Mouse (Mus musculus) left cerebral cortex, postnatal 10 days (tissue): ENCODE measurements around the gene Nans. TPM values are rescaled to one million over a fixed set of nuclear protein-coding genes. Genes with fewer than 3 reads are reported as not detected.
A peak's percentile ranks its signal among the peaks of the same experiment; 100 is the strongest.

ENCODE experiments used
- DNase-seq, 2 experiments: peaks; one replicate each; pipeline ENCODE4 v3.0.0; 2021 to 2022; ENCODE audit warnings: low spot score in 2 of 2, mixed read lengths in 1 of 2; ENCODE audit errors: extremely low spot score in 1 of 2
- intact Hi-C: fragments of 180-260 bp; cut with DNase I; formaldehyde crosslinking; loops from one replicate; pipeline ENCODE4 v1.15.1; 2025
- total RNA-seq, 2 experiments: library from RNA; stranded (reverse); gene quantifications; 2 replicates each; pipeline ENCODE4 v1.2.3; 2021

Nans gene
- 10 to 100 TPM; 30.7 to 35.0 TPM for total RNA-seq

DNA sequence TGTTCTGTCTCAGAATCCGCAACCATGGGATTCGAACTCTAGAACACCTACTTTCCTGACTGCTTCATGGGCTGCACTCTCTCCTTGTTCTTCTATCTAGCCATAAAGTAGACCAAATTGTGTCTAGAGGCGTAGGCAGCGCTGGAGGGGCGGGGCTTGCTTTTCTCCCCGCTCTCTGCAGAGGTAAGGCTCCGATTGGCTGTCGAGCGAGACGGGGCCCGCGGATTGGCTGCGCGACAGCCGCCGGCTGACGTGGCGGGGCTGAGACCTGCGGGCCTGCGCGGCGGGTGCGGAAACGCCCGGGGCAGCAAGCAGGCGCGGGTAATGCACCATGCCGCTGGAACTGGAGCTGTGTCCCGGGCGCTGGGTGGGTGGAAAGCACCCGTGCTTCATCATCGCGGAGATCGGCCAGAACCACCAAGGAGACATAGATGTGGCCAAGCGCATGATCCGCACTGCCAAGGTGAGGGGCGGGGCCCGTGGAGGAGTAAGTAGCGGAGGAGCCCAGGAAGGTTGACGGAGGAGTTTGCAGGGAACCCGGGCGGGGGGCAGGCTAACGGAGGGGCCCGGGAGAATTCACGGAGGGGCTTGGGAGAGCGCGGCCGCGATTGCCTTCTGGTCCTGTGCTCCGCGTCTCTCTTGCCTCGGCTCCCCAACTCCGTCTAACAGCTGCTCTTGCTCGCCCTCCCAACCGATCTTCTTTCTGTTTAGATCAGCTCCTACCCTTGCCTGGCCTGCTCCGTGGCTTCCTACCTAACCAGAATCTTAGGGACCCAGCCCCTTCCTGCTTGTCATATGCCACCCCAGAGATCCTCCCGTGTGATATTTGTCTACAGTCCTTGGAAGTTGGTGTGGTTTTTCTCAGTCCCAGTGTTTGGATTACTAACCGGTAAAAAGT lies at the start of gene Nans:
Gene Nans (plus strand): TSS at position 221 of the 898 bp plus-strand sequence.
- intact Hi-C loops = no loop called here
- peak; percentile 92 to 97 for DNase-seq

DNA sequence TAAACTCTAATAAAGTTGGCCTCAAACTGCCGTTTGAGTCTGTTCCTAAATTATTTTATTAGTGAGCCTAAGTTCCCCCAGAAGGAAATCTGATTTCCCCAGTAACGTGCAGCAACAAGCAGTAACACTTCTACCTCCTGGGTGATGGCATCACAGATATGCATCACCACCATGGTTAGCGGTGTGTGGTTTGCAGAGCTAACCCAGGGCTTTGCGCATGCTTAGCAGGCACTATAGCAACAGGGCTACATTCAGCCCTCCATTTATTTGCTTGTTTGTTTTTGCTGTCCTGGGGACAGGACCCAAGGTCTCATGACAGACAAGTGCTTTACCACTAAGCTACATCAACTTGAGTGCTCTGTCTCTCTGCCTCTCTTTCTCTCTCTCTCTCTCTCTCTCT lies 46.5 kb upstream of the Nans start:
- DNase-seq = no peak
- intact Hi-C loops = no loop called here

DNA sequence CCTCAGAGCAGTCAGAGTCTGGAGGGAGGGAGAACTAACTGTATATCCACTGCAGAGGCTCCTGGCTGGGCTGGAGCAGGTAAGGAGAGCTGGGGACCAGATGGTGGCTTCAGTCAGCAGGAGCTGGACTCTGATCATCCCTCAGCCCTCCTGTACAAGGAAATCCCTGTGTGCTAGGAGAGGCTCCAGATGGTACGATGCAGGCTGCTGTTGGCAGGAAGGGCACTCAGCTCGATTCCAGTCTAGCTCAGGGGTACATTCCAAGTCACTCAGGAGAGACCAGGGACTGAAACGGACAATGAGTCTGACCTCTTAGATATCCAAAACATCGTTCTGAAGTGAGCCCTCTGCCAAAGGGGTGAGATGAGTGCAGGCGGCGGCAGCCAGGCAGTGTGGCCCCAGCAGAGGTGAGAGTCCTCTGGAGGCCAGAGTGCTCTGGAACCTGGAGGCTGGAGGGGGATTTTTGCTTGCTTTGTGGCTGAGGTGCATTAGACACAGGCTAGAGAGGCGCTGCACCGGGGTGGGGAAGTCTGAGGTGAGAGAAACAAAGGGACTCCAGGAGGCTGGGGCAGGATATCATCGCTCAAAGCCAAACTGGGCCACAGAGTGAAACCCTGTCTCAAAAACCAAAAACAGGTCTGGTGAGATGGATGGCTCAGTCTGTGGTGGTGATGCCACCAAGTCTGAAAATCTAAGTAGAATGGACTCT lies 43.7 kb upstream of the Nans start:
- no peak for DNase-seq
- intact Hi-C loops = no loop called here

DNA sequence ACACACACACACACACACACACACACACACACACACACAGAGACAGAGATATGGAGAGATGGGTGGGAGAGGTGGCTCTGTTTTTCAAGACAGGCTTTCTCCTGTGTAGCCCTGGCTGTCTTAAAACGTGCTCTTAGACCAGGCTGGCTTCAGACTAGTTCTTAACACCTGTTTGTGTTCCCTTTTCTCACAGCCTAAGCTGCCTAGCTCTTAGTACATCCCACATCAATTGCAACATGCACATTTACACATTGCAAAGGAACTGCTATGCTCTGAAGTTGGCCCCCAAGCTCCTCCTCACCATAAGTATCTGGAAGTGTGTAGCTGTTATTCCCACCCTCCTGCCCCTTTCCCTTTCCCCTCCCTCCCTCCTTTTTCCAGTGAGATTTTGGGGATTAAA lies 41.6 kb upstream of the Nans start:
- intact Hi-C loops = no loop called here
- no peak for DNase-seq

DNA sequence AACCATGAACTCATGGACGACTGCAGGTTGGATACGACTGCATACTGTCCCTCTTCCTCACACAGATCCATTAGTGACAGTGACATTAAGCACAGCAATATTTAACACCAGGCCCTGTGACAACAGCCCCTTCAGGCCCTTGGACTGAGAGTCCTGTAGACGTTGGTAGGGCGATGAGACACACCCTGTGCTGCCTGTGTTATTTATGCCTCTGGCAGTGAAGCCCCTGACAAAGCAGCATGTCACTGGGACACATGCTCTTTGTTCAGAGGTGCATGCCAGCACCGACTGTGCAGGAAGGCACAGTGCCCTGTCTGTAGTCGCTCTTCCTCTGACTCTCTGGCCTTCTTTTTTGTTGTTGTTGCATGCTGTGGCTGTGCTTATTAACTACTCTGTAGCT lies 40.2 kb upstream of the Nans start:
- intact Hi-C loops = no loop called here
- no peak for DNase-seq

DNA sequence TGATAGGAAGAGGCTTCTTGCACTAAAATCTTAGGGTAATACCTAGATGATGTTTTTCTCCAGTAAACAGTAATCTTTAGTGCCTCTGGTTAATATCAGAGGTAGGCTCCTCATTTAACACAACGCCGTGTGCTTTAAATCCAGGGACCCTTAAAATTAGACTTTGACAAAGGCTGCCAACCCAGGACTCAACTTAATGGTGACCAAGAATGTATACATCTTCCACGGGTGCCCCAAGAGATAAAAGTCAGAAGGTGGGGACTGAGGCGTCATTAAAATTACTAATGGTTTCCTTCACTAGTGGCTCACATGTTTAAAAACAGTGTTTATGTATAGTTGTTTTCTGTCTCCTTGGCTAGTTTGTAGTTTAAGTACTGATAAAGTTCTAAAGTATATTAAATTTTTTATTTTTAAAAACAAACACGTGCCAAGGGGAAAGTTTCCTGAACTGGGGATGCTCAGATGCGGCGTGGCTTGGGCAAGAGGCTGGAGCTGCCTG lies 39.0 kb upstream of the Nans start:
- intact Hi-C loops = loop anchor here (5.0 kb wide), 1 partner anchor 58 kb away; no protein-coding TSS in a partner anchor
- DNase-seq = no peak

DNA sequence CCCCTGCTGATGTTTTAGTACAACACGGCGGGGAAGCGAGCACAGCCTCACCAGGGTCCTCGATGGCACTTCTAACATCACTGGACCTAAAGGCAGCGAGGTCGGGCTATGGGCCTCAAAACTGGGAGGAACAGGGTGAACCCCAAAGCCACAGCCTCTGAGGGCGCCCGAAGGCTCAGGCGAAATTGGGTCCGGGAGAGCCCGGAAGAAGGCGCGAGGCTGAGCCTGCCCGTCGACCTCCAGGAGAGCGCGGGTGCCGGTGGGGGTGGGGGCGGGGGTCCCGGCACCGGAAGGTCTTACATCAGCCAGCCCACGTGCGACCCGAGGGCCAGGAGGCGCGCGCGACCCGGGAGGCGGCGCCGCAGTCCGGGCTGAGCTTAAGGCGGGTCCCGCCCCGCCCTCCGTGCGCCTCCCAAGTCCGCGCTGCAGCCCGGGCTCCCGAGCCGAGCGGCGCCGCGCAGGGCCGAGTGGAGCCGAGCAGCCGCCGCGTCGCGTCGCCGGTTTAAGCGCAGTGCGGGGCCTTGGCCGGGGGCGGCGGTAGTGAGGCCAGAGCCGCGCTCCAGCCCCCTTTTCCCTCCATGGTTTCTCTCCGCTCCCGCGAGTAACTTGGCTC lies 38.4 kb upstream of the Nans start, which contains the start of gene Anp32b:
Gene Anp32b (plus strand): TSS at position 384 of the 613 bp plus-strand sequence.
- DNase-seq = peak; percentile 88 to 94
- intact Hi-C loops = loop anchor here (5.0 kb wide), 1 partner anchor 58 kb away; no protein-coding TSS in a partner anchor

DNA sequence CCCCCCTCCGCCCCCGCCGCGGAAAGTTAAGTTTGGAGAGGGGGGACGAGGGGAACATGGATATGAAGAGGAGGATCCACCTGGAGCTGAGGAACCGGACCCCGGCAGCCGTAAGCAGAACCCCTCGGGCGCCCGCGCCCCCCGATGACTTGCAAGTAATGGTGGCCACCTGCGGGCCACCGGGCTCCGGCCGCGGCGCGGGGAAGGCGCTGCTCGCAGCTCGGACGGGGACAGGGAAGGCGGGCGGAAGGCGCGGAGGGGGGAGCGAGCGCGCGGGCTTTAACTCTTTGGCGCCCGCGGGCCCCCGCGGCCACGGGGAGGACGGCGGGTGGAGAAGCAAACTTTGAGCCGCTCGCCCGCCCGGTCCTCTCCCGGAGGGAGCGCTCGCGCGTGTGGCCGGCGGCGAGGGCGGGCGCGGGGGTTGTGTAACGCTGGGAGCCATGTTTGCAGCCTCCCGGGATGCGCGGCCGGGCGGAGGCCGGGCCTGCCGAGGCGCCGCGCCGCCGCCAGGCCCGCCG lies 37.7 kb upstream of the Nans start:
- intact Hi-C loops = loop anchor here (5.0 kb wide), 1 partner anchor 59 kb away; no protein-coding TSS in a partner anchor

DNA sequence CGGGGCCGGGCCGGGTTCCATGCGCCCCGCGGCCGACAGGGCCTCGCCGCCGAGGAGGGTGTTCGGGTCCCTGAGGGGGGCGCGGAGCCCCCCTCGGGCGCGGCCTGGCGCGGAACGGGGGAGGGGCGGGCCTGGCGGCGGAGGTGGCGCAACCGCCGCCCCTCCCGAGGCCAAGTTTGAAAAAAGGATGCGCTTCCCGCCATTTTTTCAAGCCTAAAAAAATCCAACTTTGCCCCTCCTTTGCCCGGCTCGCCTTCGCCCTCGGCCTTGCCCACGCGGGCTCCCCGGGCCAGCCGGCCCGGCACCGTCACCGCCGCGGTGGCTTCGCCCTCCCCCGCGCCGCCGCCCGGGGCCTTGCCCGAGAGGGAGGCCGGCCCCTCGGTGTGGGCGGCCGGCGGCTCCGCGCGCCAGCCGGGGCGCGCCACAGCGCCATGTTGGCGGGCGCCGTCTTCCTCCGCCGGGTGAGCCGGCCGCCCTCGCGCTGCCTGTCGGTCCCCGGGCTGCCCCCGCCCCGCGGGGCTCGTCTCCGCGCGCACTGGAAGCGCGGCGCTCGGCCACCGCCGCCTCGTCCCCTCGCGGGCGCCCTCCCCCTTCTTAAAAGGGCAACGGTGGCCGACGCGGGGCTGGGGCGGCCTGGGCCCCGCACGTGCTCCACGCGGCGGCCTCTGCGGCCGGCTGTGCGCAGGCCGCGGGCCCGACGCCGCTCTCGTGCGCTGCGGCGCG lies 37.1 kb upstream of the Nans start:
- intact Hi-C loops = loop anchor here (5.0 kb wide), 1 partner anchor 60 kb away; no protein-coding TSS in a partner anchor
- DNase-seq = peak; percentile 43 to 91

More for the DNA sequence above, 37.7 kb upstream of the Nans start:
- peak; percentile 59 to 83 for DNase-seq

DNA sequence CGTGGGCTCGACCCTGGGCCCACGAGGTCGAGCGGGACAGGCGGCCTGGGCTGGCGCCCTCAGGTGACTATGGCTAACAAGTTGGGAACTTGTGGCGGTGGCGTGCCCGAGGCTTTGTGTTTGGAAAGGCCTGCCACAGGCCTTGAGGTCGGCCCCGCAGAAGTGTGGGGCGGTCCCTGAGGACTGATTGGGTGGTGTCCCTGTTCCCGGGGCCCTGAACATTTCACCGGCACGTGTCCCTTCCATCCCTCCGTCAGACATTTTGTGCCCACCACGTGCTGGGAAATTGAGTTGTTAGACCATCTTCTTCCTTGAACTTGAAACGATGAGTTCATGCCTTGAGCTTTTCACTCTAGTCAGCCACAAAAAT lies 36.6 kb upstream of the Nans start:
- peak; percentile 20 to 76 for DNase-seq
- intact Hi-C loops = loop anchor here (5.0 kb wide), 1 partner anchor 60 kb away; no protein-coding TSS in a partner anchor

DNA sequence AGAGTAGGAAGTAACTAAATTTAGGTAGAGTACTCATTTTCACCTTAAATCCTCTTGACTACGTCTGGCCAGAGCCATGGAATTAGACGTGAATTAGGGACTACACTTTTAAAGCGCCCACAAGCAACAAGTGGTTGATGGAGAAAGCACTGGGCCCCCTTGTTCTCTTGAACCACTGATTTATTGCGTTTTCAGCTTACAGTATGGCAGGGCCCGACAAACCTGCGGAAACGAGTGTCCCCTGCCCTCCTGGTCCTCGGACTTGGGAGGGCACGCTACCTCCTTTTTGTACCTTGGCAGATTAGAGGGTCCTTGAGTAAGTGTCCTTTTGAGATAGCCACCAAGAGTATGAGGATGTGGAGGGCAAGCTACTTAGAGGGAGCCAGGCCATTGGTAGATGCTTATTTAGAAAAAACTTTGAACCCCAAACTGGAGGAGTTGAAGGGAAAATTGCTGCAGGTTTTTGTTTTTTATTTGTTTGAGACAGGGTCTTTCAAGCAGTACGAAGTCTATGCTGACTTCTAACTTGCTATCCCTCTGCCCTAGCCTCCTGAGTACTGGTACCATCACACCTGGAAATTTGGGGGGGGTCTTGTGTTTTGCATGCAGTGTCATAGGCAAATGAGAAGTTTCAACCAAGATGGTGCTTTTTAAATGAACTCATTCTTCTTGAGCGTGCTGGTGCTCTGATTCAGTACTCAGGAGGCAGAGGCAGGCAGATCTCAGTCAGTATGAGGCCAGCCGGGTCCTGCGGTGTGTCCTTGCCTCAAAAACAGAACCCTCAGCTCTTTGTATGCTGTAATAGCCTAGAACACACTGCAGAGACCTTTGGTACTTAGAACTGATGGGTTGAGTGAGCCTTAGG lies 36.0 kb upstream of the Nans start:
- intact Hi-C loops = loop anchor here (5.0 kb wide), 1 partner anchor 61 kb away; no protein-coding TSS in a partner anchor
- no peak for DNase-seq

DNA sequence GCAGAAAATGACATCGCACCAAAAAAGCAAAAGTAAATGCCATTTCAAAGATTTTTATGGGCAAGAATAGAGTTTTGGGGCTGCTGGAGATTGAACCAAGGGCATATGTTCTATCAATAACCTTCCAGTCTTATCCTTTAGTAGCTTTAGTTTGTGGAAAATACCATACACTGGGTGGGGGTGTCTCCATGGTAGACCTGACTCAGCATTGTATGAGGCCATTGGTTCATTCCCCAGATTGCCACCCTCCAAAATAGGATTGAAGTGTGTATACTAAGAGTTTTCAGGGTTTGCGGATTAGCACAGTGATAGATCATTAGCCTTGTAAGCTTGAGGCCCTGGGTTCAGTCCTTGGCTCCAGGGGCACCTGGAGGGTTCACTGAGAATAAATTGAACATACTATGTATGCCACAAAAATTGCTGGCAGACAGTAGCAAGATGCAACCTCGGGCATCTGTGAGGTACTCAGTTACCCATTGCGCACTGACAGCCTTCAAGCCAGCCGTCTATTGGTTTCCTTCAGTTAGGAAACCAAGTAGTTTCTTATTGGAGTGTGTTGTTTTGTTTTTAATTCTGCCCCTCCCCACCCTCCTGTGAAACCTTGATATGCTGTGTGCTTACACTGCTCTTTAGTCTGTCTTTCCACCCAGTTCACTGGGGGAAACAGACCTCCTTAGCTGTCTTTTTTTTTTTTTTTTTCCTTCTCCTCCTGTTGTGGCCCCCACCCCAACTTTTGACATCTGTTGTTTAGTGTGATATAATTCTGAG lies 34.8 kb upstream of the Nans start:
- intact Hi-C loops = loop anchor here (5.0 kb wide), 1 partner anchor 62 kb away; no protein-coding TSS in a partner anchor
- DNase-seq = no peak

DNA sequence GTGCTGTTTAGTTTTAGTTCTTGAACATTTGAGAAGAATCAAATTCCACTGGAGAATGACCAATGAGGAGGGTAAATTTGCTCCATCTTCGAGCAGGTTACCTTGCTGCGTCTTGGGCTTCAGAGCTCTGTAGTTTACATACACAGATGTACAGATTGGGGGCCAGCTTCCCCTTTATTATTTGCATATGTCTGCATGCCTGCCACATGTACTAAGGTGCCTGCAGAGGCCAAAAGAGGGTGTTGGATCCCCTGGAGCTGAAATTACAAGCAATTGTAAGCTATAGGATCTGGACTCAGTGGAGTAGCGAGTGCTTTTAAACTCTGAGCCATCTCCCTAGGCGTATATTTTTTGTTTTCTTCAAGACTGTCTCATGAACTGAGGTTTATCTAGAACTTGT lies 32.3 kb upstream of the Nans start:
- DNase-seq = no peak
- intact Hi-C loops = no loop called here

DNA sequence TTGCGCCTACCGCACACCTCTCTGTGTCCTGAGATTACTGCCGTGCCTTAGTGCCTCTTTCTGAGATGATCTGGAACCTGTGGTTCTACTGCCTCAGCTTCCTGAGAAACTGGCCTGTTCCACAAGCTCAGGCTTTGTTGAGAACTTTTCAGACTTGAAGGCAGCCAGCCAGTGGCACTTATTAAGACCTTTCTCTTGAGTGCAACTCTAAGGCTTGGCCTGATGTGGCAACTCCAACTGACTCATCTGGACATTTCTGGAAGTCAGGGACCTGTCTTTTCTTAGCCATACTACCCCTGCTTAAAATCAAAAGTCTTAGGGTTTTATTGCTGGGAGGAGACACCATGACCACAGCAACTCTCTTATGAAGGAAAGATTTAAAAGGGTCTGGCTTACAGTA lies 31.9 kb upstream of the Nans start:
- no peak for DNase-seq
- intact Hi-C loops = no loop called here

DNA sequence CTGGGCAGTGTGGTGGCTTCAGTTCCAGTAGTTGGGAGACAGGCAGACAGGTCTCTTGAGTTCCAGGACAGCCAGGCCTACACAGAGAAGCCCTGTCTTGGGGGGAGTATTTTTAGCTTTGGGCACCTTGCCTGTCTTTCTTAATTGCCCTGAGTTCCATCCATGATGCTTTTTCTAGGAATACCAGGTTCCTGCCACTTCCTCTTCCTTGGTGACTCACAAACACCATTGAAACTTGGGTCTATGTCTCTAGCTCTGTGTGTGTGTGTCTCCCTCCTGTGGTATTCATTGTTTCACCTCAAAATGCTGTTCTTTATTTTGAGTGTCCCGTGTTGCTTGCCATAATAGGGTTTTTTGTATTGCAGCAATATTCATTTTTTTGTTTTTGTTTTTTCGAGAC lies 30.6 kb upstream of the Nans start:
- no peak for DNase-seq
- intact Hi-C loops = no loop called here

DNA sequence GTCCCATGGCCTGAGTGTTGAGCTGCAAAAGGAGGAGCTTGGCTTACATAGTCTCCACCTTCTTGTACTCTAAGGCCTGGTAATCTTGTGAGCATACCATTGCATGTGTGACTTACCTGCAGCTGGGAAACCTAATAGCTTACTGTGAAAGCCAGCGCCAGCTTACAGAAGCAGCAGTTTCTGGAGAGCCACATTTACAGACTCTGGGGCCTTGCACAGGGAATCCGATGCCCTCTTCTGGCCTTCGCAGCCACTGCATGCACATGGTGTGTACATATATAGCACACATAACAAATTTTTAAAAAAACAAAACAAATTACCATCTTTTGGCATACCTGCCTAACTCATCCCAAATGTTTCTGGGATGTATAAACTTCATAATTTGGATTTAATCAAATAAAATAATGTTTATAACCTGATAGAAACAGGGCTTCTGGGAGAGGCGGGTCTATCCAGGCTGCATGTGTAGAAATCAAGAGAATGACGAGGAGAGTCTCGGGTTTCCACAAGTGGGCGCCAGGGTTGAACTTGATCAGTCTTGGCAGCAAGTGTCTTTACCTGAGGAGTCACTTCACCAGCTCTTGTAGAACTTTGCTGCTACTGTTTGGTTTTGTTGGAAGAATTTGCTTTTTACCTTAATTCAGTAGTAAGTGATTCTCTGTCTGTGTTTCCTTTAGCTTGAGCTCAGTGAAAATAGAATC lies 25.8 kb upstream of the Nans start:
- intact Hi-C loops = loop anchor here (5.0 kb wide), 1 partner anchor 261 kb away; no protein-coding TSS in a partner anchor
- DNase-seq = peak in 1 of 2 experiments; percentile 38
